Mouse (Mus musculus) lung, embryonic 16.5 days (tissue): ENCODE results near the gene Mfsd2a. TPM values are rescaled to one million over a fixed set of nuclear protein-coding genes. Genes with fewer than 3 reads are reported as not detected.
"Not testable (repeated sequence)": the region's sequence is repeated elsewhere in the genome, so short reads cannot be mapped to it uniquely, and the experiment has no call there.

Source experiments
- ATAC-seq: fragments of 200-750 bp; cut with Nextera tagmentation; 2 replicates; pipeline ENCODE4 v1.8.0; 2017; ENCODE audit warnings: low read depth, mild to moderate bottlenecking, moderate library complexity
- H3K27ac ChIP-seq: fragments of 300-500 bp; sonication (generic); 2 replicates; pipeline ENCODE4 v1.5.1; 2014; ENCODE audit warnings: mild to moderate bottlenecking, control low read depth, low read length
- H3K27me3 ChIP-seq: fragments of 300-500 bp; sonication (generic); 2 replicates; pipeline ENCODE4 v1.6.1; 2014; ENCODE audit warnings: low read depth, low read length, mixed read lengths; ENCODE audit not compliant: control insufficient read depth, insufficient read depth
- H3K36me3 ChIP-seq: fragments of 300-500 bp; sonication (generic); 2 replicates; pipeline ENCODE4 v1.6.1; 2014; ENCODE audit warnings: low read length; ENCODE audit not compliant: control insufficient read depth, insufficient read depth
- H3K4me1 ChIP-seq: fragments of 300-500 bp; sonication (generic); replicated peaks from 2 replicates; pipeline ENCODE4 v1.6.1; 2014; ENCODE audit warnings: low read length, mixed read lengths; ENCODE audit not compliant: control insufficient read depth, insufficient read depth
- H3K4me2 ChIP-seq: fragments of 300-500 bp; sonication (generic); 2 replicates; pipeline ENCODE4 v1.6.1; 2014; ENCODE audit warnings: low read depth, low read length, control low read depth
- H3K4me3 ChIP-seq: fragments of 300-500 bp; sonication (generic); 2 replicates; pipeline ENCODE4 v1.5.1; 2014; ENCODE audit warnings: mild to moderate bottlenecking, low read length, control low read depth
- H3K9ac ChIP-seq: fragments of 300-500 bp; sonication (generic); 2 replicates; pipeline ENCODE4 v1.6.1; 2014; ENCODE audit warnings: low read length, control low read depth
- H3K9me3 ChIP-seq: fragments of 300-500 bp; sonication (generic); 2 replicates; pipeline ENCODE4 v1.6.1; 2016; ENCODE audit warnings: low read length; ENCODE audit not compliant: control insufficient read depth
- whole genome bisulfite sequencing: fragments of 180-500 bp; shearing (Covaris S2); extraction: QIAGEN DNeasy Blood & Tissue Kit; methylation state at CpG from one replicate; pipeline ENCODE4 v1.1.7; 2014; 5-methylcytosine and 5-hydroxymethylcytosine counted together
- polyA plus RNA-seq: library from polyadenylated mRNA; unstranded; fragments of >200 nt; fragmentation: Nextera tagmentation; extraction: Ambion mirVana; gene quantifications from 2 replicates; pipeline ENCODE4 v1.2.1, GENCODE M21; 2015

Mfsd2a gene
- polyA plus RNA-seq, 1 experiment from 2014 or later, result 0.62 TPM

DNA sequence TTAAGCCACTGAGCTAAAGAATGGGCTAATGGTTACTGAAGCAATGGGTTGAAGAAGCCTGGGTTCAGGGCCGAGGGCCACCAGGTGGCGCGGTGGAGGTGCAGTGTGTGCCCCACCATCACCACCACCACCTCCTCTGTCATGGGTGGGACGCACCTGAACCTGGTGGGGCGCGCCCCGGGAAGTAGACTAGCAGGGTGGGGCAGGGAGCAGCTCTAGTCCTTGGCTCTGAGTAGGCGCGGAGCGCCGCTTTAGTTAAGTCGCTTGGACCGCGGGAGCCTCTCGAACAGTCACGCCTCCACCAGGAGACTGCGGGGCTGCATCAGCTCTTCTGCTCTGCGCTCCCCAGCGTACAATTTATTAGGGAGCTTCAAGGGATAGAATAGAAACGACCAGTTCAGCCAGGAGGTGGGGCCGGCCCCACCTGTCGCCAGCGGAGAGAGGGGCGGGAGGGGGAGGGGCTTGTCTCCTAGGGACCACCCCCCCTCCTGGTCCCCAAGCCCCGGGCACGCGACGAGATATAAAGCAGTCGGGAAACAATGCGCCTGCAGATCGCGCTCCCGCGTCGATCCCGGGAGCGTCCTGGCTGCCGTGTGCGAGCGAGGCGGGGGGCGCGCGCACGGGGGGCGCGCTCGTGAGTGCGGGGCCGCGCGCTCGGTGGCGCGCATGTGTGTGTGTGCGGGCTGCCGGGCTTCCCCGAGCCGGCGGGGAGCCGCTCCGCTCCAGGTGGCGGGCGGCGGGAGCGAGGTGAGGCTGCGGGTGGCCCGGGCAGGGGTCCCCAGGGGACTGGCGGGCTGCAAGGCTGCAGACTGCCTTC, 34.6 kb upstream of the Mfsd2a start, which contains the start of gene Mycl:
Mycl (plus strand) TSS at position 249 of the 817 bp plus-strand sequence.
- Histone ChIP-seq H3K36me3 (no peaks in the 10 kb centered on the region), H3K9me3 (no peaks in the 10 kb centered on the region), H3K27ac (peak within 1 kb of the TSS; percentile 25), H3K4me3 (peak within 1 kb of the TSS; percentile 68), H3K4me1 (peaks cover 8% of the 10 kb centered on the region), H3K9ac (peak within 1 kb of the TSS; percentile 69), H3K27me3 (peaks cover 35% of the 10 kb centered on the region), H3K4me2 (peak within 1 kb of the TSS; percentile 99)
- peak; percentile 84 for ATAC-seq
- under 1% methylated on average over 68 of the region's 69 CpGs for WGBS

DNA sequence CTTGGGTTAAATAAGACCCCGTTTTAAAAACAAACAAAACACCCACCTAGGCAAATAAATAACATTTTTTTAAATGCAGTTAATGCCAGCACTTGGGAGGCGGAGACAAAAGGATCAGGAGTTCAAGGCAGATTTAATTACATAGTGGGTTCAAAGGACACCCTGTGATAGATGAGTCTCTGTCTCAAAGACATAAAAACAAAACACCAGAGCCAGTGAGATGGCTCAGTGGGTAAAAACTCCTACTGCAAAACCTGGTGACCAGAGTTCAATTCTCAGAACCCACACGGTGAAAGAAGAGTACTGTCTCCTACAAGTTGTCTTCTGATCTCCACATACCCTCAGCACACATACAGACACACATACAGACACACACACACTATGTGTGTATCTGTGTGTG, 31.3 kb upstream of the Mfsd2a start:
- 42% methylated on average over 3 of the region's 3 CpGs for WGBS
- peaks cover 7% of the 10 kb centered on the region for H3K27me3 ChIP-seq
- H3K9me3 ChIP-seq, result no peaks in the 10 kb centered on the region
- H3K27ac ChIP-seq, result no peak overlapping the region
- ATAC-seq, result no peak
- peaks cover 6% of the 10 kb centered on the region for H3K4me1 ChIP-seq
- H3K36me3 ChIP-seq, result no peaks in the 10 kb centered on the region
- H3K9ac ChIP-seq, result no peak overlapping the region
- H3K4me3 ChIP-seq, result no peak overlapping the region
- no peak overlapping the region for H3K4me2 ChIP-seq

DNA sequence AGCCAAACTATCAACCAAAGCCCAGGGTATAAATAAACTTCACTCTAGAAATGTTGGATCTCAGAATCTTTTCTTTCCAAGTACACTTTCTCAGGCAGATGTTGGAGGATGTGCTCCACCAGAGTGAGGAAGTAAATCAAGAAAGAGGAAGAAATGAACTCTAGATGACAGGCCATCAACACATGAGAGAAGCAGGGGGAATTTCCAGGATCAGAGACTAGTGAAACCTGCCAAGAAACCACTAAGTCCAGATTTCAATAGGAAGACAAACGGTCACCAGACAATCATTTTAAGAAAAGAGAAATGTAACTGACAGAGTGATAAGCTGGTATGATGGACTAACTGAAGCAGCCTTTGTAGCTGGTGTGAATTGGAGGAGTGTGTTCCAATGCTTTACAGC, 30.2 kb upstream of the Mfsd2a start:
- Histone ChIP-seq H3K27ac (no peak overlapping the region), H3K36me3 (no peaks in the 10 kb centered on the region), H3K9ac (no peak overlapping the region), H3K4me3 (no peak overlapping the region), H3K4me1 (no peaks in the 10 kb centered on the region), H3K27me3 (no peaks in the 10 kb centered on the region), H3K4me2 (no peak overlapping the region), H3K9me3 (no peaks in the 10 kb centered on the region)
- ATAC-seq, result no peak
- 73% methylated on average over 1 of the region's 1 CpGs for WGBS

DNA sequence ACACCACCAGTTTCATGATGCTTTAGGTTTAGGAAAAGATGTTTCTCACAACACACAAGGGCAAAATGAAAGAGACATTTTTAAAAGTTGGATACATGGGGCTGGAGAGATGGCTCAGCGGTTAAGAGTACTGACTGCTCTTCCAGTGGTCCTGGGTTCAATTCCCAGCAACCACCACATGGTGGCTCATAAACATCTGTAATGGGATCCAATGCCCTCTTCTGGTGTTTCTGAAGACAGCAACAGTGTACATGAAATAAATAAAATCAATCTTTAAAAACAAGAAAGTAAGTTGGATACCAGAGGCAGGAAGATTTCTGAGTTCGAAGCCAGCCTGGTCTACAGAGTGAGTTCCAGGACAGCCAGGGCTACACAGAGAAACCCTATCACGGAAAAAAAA, 27.0 kb upstream of the Mfsd2a start:
- not testable (repeated sequence) for H3K4me1 ChIP-seq, H3K36me3 ChIP-seq, H3K4me2 ChIP-seq, H3K9ac ChIP-seq, H3K27ac ChIP-seq, H3K9me3 ChIP-seq, H3K4me3 ChIP-seq, ATAC-seq
- peaks cover 19% of the 10 kb centered on the region for H3K27me3 ChIP-seq
- 64% methylated on average over 3 of the region's 3 CpGs for WGBS

DNA sequence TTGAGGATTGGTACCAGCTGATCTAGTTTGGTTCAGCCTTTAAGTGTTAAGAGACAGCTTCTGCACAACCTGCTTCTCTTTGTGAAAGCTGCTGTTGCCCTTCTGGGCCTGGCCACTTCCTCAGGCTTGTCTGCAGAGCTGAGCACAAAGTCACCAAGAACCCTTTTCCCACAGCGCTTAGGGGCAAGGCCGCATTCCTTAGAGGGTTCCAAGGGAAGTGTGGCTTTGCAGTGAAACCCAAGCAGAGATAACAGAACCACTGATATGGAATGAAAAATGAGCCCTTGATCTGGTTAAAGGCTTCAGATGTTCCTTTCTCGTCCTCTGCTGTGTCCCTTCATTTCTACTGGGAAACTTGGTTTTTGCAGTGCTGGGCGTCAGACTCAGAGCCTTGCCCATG, 26.4 kb upstream of the Mfsd2a start:
- no peak overlapping the region for H3K27ac ChIP-seq
- no peaks in the 10 kb centered on the region for H3K36me3 ChIP-seq
- H3K9me3 ChIP-seq, result no peaks in the 10 kb centered on the region
- ATAC-seq, result no peak
- H3K4me1 ChIP-seq, result no peaks in the 10 kb centered on the region
- peaks cover 23% of the 10 kb centered on the region for H3K27me3 ChIP-seq
- WGBS, result 42% methylated on average over 4 of the region's 4 CpGs
- no peak overlapping the region for H3K4me3 ChIP-seq
- H3K4me2 ChIP-seq, result no peak overlapping the region
- no peak overlapping the region for H3K9ac ChIP-seq

DNA sequence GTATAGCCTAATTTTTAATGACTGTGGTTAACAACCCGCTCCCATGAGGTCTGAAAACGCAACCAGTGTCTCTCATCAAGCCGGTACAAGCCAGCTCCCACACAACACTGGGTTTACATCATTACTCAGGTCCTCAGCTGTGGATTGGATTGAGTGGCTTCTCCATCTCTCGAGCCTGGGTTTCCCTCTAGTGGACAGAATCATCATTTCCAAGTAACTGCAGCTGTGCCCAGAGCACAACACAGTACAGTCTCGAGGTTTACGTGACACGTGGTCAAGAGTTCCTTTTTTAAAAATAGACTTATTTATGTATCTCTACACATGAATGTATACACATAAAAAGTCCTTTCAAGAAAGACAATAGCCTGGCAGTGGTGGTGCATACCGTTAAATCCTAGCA, 24.1 kb upstream of the Mfsd2a start:
- H3K4me2 ChIP-seq, result no peak overlapping the region
- H3K36me3 ChIP-seq, result no peaks in the 10 kb centered on the region
- WGBS, result 24% methylated on average over 8 of the region's 8 CpGs
- no peak overlapping the region for H3K27ac ChIP-seq
- peak; percentile 82 for ATAC-seq
- no peak overlapping the region for H3K9ac ChIP-seq
- H3K9me3 ChIP-seq, result no peaks in the 10 kb centered on the region
- H3K4me3 ChIP-seq, result no peak overlapping the region
- no peaks in the 10 kb centered on the region for H3K4me1 ChIP-seq
- H3K27me3 ChIP-seq, result peaks cover 30% of the 10 kb centered on the region

DNA sequence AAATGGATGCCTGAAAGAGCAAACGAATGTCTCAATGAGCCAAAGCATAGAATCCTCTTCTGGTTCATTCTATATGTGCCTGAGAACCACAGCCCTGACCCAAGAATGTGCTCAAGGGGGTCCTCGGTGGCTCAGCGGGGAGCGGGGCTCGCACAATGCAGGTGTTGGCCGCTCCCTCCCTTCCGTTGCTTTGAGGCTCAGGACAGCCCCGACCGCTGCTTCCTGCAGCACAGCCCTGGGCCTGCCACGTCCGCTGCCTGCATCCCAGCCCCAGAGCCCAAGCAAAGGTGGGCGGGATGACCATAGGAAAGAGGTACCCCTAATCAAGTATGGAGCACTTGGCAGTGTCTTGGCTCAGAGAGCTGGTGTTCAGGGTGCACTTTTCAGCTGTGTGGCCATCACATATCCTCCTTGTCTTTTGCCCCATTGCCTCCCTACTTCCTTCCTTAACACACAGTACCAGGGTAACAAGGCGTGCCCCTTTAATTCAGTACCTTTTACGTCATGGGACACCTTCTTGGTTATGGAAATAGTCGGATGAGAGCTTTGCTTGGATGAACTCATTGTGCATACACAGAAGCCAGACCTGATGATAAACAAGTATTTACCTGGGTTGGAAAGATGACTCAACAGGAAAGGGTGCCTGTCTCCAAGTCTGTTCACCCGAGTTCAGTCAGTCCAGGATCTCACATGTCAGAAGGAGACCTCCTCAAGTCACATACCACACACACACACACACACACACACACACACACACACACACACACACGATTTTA, 22.7 kb upstream of the Mfsd2a start:
- Histone ChIP-seq H3K4me3 (no peak overlapping the region), H3K9ac (no peak overlapping the region), H3K4me1 (no peaks in the 10 kb centered on the region), H3K9me3 (no peaks in the 10 kb centered on the region), H3K27me3 (peaks cover 33% of the 10 kb centered on the region), H3K27ac (no peak overlapping the region), H3K4me2 (no peak overlapping the region), H3K36me3 (no peaks in the 10 kb centered on the region)
- no peak for ATAC-seq
- WGBS, result 16% methylated on average over 17 of the region's 17 CpGs

DNA sequence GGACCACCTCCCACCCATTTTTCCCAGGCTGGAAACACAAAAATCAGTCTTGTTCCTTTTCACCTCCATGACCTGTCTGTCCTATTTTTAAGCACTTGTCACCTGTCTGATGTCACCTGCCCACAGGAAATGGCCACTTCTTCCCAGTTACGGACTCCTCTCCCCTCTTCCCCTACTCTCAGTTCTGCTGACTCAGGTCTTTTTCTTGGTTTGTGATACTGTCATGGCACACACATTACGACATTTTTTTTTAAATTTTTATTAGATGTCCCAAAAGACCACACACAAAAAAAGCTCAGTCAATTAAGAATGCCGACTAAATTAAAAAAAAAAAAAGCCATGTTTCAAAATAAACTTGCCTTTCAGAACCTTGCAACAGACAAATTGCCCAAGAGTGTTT, 21.5 kb upstream of the Mfsd2a start:
- H3K4me3 ChIP-seq, result no peak overlapping the region
- H3K9me3 ChIP-seq, result no peaks in the 10 kb centered on the region
- H3K27me3 ChIP-seq, result peaks cover 39% of the 10 kb centered on the region
- WGBS, result 64% methylated on average over 3 of the region's 3 CpGs
- H3K36me3 ChIP-seq, result no peaks in the 10 kb centered on the region
- no peak overlapping the region for H3K27ac ChIP-seq
- no peak overlapping the region for H3K9ac ChIP-seq
- no peak overlapping the region for H3K4me2 ChIP-seq
- ATAC-seq, result no peak
- H3K4me1 ChIP-seq, result no peaks in the 10 kb centered on the region

DNA sequence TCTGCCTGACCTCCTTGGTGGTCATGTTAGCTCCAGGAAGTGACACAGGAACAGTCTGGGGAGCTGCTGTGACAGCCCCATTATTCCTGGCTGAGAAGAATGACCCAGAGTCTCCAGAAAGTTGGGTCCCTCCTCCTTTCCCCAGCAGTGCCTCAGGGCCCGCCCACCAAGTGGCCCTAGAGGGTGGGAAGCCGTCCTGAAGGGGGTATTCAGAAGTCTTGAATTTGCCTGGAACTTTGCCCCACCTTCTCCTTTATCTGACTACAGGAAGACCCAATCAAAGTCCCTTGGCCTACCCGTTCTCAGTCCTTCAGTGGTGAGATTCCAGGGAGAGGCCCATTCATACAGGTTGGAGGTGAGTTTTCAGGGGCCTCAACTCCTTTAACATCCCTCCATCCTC, 20.9 kb upstream of the Mfsd2a start:
- H3K27me3 ChIP-seq, result peaks cover 45% of the 10 kb centered on the region
- WGBS, result 57% methylated on average over 3 of the region's 3 CpGs
- H3K4me2 ChIP-seq, result no peak overlapping the region
- no peak overlapping the region for H3K4me3 ChIP-seq
- no peak overlapping the region for H3K27ac ChIP-seq
- no peaks in the 10 kb centered on the region for H3K9me3 ChIP-seq
- peak; percentile 35; the same call in 1 of the 2 replicates for ATAC-seq
- H3K9ac ChIP-seq, result no peak overlapping the region
- no peaks in the 10 kb centered on the region for H3K36me3 ChIP-seq
- H3K4me1 ChIP-seq, result no peaks in the 10 kb centered on the region
